Mouse (Mus musculus): ENCODE measurements at regions not wholly inside any gene's neighbourhood (a gene's known extent, or its start where the extent isn't known, plus 50 kb on each side); places are given as distances from the start of the nearest gene placed in this dataset.

DNA sequence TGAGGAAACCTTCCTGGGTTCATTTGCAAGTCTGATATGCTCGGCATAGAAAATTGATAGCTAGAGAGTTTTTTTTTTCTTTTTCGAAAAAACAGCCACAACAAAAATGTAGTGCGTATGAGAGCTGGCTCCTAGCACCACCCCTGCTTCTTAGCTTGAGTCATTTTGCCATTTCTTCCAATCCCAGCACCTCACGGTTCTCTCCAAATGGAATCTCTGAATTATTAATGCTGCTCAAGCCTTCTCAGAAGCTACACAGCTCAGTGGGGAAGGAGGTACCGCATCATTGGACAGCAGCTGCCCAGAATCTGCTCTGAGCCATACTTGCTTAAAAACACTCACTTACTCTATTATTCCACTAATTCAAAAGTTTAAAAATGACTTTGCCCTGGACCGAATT is 393.6 kb downstream of the Plekhb2 start:
- Histone ChIP-seq H3K27me3 (ENCODE audit: control insufficient read depth, insufficient read depth, low read length) (no peaks in the 10 kb centered on the region), H3K9me3 (replicated peaks; ENCODE audit: control insufficient read depth, low read length) (peaks cover 2% of the 10 kb centered on the region; the same call in 1 of the 2 replicates), H3K4me1 (ENCODE audit: control insufficient read depth, insufficient read depth, low read length) (no peaks in the 10 kb centered on the region), H3K4me3 (replicated peaks; ENCODE audit: low read length) (no peak overlapping the region), H3K27ac (ENCODE audit: low read length) (no peak overlapping the region), H3K36me3 (ENCODE audit: control insufficient read depth, insufficient read depth, low read length) (no peaks in the 10 kb centered on the region), H3K4me2 (ENCODE audit: low read depth, low read length) (no peak overlapping the region), H3K9ac (ENCODE audit: low read length) (no peak overlapping the region)
- no peak for ATAC-seq (ENCODE audit: insufficient read depth, low FRiP score)
- WGBS: 54% methylated on average over 6 of the region's 6 CpGs

GRCm38 (mm10) chr1:35265125-35265524 is 415.3 kb downstream of the Plekhb2 start:
- H3K9ac ChIP-seq (ENCODE audit: low read length): no peak overlapping the region
- H3K36me3 ChIP-seq (ENCODE audit: control insufficient read depth, insufficient read depth, low read length): no peaks in the 10 kb centered on the region
- H3K4me1 ChIP-seq (ENCODE audit: control insufficient read depth, insufficient read depth, low read length): no peaks in the 10 kb centered on the region
- H3K4me3 ChIP-seq (replicated peaks; ENCODE audit: low read length): no peak overlapping the region
- no peaks in the 10 kb centered on the region for H3K9me3 ChIP-seq (replicated peaks; ENCODE audit: control insufficient read depth, low read length)
- H3K4me2 ChIP-seq (ENCODE audit: low read depth, low read length): no peak overlapping the region
- H3K27me3 ChIP-seq (ENCODE audit: control insufficient read depth, insufficient read depth, low read length): no peaks in the 10 kb centered on the region
- no peak overlapping the region for H3K27ac ChIP-seq (ENCODE audit: low read length)
- WGBS: 87% methylated on average over 1 of the region's 1 CpGs
- ATAC-seq (ENCODE audit: insufficient read depth, low FRiP score): no peak

- Histone ChIP-seq H3K27me3 (ENCODE audit: control insufficient read depth, insufficient read depth, low read length) (no peaks in the 10 kb centered on the region), H3K4me1 (ENCODE audit: control insufficient read depth, insufficient read depth, low read length) (no peaks in the 10 kb centered on the region), H3K9me3 (replicated peaks; ENCODE audit: control insufficient read depth, low read length) (no peaks in the 10 kb centered on the region), H3K4me3 (replicated peaks; ENCODE audit: low read length) (no peak overlapping the region), H3K4me2 (ENCODE audit: low read depth, low read length) (no peak overlapping the region), H3K27ac (ENCODE audit: low read length) (no peak overlapping the region), H3K36me3 (ENCODE audit: control insufficient read depth, insufficient read depth, low read length) (no peaks in the 10 kb centered on the region), H3K9ac (ENCODE audit: low read length) (no peak overlapping the region)
- 54% methylated on average over 7 of the region's 7 CpGs for WGBS
- no peak for ATAC-seq (ENCODE audit: insufficient read depth, low FRiP score)
These were observed 416.9 kb downstream of the Plekhb2 start for GRCm38 (mm10) chr1:35266626-35267025.

DNA sequence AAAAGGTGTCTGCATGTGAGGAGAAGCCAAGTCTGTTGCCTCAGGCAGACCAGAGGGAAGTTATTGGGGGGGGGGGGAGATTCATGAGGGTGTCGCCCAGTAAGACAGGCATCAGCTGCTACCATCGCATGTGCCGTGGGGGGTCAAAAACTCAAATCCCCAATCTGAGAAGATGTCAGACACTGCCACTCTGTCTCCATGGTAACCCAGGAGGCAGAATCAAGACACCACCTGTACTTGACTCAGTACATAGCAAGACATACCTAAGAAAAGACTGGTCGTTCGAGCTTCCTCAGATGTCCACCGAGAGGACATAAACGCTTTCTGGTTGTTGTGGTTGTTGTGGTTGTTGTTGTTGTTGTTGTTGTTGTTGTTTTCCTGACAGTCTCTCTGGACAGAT is 418.1 kb downstream of the Plekhb2 start:
- H3K36me3 ChIP-seq (ENCODE audit: control insufficient read depth, insufficient read depth, low read length): no peaks in the 10 kb centered on the region
- H3K4me3 ChIP-seq (replicated peaks; ENCODE audit: low read length): no peak overlapping the region
- no peak overlapping the region for H3K27ac ChIP-seq (ENCODE audit: low read length)
- H3K4me2 ChIP-seq (ENCODE audit: low read depth, low read length): no peak overlapping the region
- no peak overlapping the region for H3K9ac ChIP-seq (ENCODE audit: low read length)
- no peaks in the 10 kb centered on the region for H3K27me3 ChIP-seq (ENCODE audit: control insufficient read depth, insufficient read depth, low read length)
- WGBS: 71% methylated on average over 7 of the region's 7 CpGs
- H3K4me1 ChIP-seq (ENCODE audit: control insufficient read depth, insufficient read depth, low read length): no peaks in the 10 kb centered on the region
- H3K9me3 ChIP-seq (replicated peaks; ENCODE audit: control insufficient read depth, low read length): no peaks in the 10 kb centered on the region
- ATAC-seq (ENCODE audit: insufficient read depth, low FRiP score): no peak

DNA sequence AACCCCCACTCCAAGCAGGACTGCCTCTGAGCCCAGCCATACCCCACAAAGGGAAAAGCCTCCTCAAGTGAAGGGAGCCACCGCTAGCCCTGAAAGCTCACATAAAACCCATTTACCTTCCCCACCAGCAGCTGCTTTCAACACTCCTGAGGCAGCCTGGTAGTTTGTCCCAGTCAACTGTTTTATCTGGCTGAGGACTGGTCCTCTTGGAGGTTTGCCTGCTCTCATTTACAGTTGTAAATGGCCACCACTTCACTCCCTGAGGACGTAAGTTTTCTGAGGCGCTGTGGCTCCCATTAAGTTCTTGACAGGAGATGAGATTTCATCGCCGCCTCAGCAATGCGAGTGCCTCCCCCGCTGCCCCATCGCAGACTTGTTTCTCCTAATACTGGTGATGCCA is 425.2 kb downstream of the Plekhb2 start:
- no peaks in the 10 kb centered on the region for H3K4me1 ChIP-seq (ENCODE audit: control insufficient read depth, insufficient read depth, low read length)
- H3K36me3 ChIP-seq (ENCODE audit: control insufficient read depth, insufficient read depth, low read length): no peaks in the 10 kb centered on the region
- WGBS: 90% methylated on average over 8 of the region's 8 CpGs
- H3K4me2 ChIP-seq (ENCODE audit: low read depth, low read length): no peak overlapping the region
- H3K9me3 ChIP-seq (replicated peaks; ENCODE audit: control insufficient read depth, low read length): no peaks in the 10 kb centered on the region
- H3K27ac ChIP-seq (ENCODE audit: low read length): no peak overlapping the region
- no peak overlapping the region for H3K9ac ChIP-seq (ENCODE audit: low read length)
- no peaks in the 10 kb centered on the region for H3K27me3 ChIP-seq (ENCODE audit: control insufficient read depth, insufficient read depth, low read length)
- no peak for ATAC-seq (ENCODE audit: insufficient read depth, low FRiP score)
- no peak overlapping the region for H3K4me3 ChIP-seq (replicated peaks; ENCODE audit: low read length)

Measured in stomach, embryonic 16.5 days (tissue).